Mouse (Mus musculus) left cerebral cortex, postnatal 36 days (tissue): Measurements from ENCODE around the gene Ctbp1. TPM values are rescaled to one million over a fixed set of nuclear protein-coding genes. Genes with fewer than 3 reads are reported as not detected.

ENCODE experiments used
- DNase-seq, 2 experiments: peaks; one replicate each; pipeline ENCODE4 v3.0.0; 2021 to 2022; ENCODE audit warnings: low spot score in 2 of 2, mixed read lengths in 1 of 2
- intact Hi-C: fragments of 180-260 bp; cut with DNase I; formaldehyde crosslinking; loops from one replicate; pipeline ENCODE4 v1.15.1; 2025
- total RNA-seq, 2 experiments: library from RNA; stranded (reverse); gene quantifications; 2 replicates each; pipeline ENCODE4 v1.2.3; 2021

Gene Ctbp1
- total RNA-seq, 2 experiments from 2014 or later = 298 to 335 TPM

DNA sequence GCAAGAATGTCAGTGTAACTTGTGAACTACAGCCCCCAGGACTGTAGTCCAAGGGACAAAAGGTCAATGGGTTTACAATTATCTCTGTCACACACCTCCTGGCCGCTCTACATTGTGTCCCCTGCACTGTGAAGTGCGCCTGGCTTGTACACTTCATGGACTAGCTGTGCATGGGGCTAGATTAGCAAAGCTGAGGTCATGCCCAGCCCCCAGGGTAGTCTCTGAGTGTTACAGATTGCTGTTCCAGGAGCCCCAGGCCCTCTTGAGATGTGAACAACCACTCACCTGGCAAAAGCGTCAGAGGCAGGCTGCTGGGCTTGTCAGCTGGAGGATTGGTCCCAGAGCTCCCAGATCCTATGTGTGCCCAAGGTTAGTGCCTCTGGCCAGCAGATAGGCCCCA lies 57.1 kb downstream of the Ctbp1 start:
- intact Hi-C loops = no loop called here
- no peak for DNase-seq

DNA sequence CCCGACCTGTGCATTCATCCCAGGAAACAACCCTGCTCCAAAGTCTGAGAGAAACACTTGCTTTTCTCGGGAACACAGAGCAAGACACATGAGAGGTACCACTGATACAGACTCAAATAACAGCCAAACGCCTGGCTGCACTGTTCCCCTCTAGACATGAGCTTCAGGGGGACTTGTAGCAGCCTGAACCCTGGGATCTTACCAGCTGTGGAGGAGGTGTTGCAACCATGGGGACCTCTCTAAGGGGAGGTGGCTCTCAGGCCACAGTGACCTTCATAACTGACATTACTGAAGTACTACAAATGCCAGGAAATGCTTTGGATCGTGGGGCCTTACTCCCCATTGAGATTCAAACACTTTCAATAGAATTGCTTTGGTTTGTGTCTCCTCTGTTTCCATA lies 60.1 kb downstream of the Ctbp1 start:
- DNase-seq = no peak
- intact Hi-C loops = no loop called here

- DNase-seq = no peak
- intact Hi-C loops = no loop called here
These were observed 63.5 kb downstream of the Ctbp1 start for GRCm38 (mm10) chr5:33211254-33211653.

DNA sequence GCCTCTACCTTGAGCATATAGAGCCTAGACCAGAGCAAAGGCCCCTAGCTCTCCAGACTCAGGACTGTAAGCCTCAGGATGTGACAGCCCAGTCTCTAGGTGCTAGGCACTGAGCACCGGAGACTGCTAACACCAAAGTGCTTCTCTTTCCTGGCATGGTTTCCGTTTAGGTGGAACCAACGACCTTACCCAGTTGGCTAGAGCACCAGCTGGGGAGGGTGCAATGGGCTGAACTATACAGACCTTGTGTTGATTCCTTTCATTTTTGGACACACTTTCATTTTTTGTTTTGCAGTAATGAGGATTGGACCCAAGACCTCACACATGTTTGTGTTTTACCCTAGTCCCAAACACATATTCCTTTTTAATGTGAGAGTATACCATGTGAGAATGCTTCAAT lies 64.3 kb downstream of the Ctbp1 start:
- no peak for DNase-seq
- intact Hi-C loops = no loop called here

DNA sequence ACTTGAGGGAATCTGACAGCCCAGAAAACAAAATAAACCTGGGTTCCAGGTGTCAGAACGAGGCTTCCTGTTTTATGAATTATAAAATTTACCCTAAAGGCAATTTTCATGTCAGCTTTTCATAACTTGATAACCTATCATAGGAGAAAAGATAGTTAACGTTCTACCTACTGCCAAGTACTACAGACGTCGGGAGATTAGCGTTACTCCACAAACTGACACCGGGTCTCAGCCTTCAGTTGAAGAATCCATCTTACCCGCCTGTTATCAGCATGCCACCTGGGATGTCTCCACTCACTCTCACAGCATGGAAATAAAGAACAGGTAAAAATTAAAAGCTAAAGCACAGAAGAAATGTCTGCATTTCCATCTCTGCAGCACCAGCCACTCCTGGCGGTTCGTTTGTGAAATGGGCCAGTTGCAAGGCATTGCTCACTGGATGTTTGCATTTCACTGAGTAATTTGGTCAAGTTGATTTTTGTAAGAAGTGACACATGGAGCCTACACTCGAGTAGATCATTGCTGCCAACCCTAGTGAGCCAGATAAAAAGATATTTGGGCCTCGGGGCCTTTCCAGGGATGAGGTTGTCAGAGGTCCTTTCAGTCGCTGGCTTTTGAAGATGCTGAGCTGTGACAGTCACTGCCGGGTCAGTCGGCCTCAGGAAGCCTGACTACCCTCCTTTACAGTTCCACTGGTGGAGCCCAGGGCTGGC lies 66.1 kb downstream of the Ctbp1 start:
- intact Hi-C loops = no loop called here
- no peak for DNase-seq

DNA sequence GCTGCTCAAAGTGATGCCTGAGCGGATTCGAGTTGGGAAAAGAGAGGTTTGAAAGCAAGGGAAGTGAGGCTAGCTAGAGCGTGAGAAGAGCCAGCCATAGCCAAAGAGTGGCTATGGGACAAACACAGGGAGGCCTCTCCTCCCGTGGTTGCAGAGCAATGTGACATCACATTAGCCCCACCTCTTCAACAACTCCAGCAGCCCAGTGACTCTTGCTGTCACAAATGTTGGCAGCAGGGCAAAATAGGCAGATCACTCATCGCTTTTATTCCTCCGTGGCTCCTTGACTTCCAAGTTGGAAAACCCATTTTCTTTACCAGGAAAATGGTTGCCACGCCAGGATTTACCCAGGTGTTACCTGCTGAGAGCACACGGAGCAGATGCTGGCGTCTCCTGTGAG lies 67.7 kb downstream of the Ctbp1 start:
- no peak for DNase-seq
- intact Hi-C loops = no loop called here

DNA sequence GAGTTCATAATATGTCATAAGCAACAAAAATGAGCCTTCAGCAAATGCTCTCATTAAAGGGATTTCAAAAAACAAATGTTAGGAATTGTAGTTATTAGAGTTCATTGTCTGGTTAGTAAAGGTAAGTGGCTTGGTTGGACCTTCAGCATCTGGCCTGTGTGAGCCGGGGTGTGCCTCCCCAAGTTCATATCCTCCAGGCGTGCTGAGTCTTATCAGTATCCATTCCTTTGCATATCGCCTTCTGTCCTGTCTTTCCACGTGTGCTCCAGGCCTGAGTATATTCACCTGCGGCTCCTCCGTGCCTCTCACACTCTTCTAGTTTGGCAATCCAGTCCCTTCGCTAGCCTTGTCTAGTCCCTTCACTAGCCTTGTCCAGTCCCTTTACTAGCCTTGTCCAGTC lies 68.5 kb downstream of the Ctbp1 start:
- intact Hi-C loops = no loop called here
- DNase-seq = no peak

- DNase-seq = no peak
- intact Hi-C loops = loop anchor here (5.0 kb wide), 1 partner anchor 168 kb away; no protein-coding TSS in a partner anchor
These were observed 70.5 kb downstream of the Ctbp1 start for GRCm38 (mm10) chr5:33204284-33204683.

DNA sequence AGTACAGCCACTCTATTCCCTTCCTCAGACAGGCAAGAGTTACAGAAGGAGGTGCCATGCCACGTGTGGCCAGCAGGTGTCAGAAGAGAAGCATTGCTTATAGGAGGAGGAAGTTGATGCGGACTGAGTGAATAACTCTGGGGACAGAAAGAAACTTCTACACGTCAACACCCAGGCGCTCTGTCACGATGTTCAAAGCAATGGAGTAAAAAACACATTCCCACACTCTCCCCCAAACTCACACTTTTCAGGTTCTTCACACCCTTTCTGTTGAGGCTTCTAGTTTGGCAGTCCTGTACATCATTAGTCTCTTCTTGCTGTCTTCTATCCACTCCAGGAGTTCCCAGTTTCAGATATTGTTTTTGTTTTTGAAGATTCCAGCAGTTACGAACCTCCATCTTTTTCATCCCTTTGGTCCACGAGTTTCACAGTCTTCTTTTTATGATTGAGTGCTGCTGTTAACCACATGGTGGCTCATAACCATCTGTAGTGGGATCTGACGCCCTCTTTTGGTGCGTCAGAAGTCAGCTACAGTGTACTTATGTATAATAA lies 71.0 kb downstream of the Ctbp1 start:
- intact Hi-C loops = loop anchor here (1.0 to 5.0 kb wide), 3 partner anchors 44 to 169 kb away; no protein-coding TSS in a partner anchor
- peak; percentile 65 to 76 for DNase-seq

DNA sequence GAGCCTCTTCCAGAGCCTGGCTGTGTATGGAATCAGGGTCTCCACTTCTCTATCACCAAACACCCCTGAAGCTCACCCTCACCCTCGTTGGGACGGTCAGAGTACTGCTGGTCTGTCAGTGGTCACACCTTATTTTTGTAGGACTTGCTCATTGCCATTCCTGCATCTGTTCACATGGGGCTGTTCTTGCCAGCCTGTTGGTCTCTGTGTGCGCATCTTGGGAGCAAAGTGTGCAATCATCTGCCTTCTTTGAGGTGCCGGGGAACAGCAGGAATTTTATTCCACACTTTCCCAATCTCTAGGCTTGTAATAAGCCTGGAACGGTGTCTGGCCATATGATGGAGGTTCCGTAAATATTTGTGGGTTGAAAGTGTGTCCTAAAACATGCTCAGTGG lies 71.6 kb downstream of the Ctbp1 start:
- no peak for DNase-seq
- intact Hi-C loops = loop anchor here (1.0 to 5.0 kb wide), 3 partner anchors 44 to 169 kb away; no protein-coding TSS in a partner anchor

DNA sequence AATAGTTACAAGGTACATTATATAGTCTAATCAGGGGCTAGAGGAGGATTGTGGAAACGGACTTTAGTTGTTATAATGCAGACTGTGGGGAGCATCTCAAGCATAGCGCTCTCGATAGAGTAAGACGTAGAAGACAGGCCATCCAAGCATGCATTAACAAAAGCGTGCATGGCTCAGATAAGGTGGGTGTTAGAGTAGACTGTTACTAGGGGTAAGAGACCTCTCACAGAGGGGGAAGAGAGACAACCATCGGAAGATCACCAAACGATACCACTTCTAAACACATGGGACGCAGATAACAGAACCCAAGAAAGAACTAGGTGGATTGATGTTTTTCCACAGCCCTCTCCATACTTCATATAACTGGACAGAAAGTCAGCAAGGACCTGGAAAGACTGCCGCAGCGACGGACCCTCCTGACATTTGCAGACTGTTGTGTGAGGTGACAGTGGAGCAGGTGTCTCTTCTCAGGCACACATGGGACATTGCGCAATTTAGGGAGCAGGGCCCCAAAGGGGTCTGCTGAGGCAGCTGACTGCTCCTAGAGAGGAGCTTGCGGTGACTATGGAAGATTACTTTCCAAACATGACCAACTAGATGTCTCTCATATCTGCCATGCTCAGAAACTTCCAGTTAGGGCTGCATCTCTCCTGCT lies 72.2 kb downstream of the Ctbp1 start:
- DNase-seq = no peak
- intact Hi-C loops = loop anchor here (1.0 to 5.0 kb wide), 3 partner anchors 45 to 170 kb away; no protein-coding TSS in a partner anchor

DNA sequence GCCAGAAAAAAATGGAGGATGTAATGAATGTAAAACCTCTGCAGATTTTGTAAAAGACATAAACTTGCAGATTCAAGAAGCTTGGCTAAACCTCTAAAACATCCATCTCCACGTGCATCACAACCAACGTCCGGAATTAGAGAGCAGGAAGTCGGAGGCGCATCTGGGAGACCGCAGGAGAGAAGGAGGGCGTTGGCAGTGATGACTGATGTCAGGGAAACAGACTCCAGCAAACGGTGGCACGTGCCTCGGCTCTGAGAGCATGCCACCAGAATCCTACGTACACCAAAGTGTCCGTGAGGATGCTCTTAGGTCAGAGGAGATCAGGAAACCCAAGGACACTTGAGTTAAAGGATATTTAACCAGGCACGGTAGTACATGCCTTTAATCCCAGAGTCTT lies 73.1 kb downstream of the Ctbp1 start:
- DNase-seq = no peak
- intact Hi-C loops = loop anchor here (2.0 to 5.0 kb wide), 2 partner anchors 69 to 171 kb away; no protein-coding TSS in a partner anchor

DNA sequence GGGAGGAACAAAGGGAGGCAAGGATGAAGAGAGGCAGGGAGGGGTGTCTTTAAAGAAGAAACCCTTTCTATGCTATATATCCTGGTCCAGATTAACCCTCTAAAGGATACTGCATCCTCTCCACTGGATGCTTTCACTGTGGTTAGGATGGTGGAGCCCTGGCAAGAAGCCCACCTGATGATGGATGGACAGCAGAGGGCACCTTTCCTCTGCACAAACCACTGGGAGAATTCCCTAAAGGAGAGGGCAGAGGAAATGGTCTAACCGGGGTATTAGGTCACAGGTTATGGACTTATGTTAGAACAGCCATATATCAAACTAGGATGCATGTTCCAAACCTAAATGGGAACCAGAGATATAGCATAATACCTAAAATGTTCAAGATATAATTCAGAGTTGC lies 74.7 kb downstream of the Ctbp1 start:
- intact Hi-C loops = loop anchor here (5.0 kb wide), 1 partner anchor 172 kb away; no protein-coding TSS in a partner anchor
- no peak for DNase-seq

Other genes starting within 250 kb of the Ctbp1 start
- gene Slc5a1, start 170.8 kb downstream of the Ctbp1 start, total RNA-seq = not detected
- under 1 TPM in 1 of 2 experiments, not detected in 1; 0.18 TPM for gene Spon2, start 56.5 kb downstream of the Ctbp1 start, total RNA-seq
- gene Maea, start 60.5 kb upstream of the Ctbp1 start, total RNA-seq = 10 to 100 TPM; 91.2 to 97.2 TPM
- 1 to 10 TPM; 5.6 to 7.2 TPM for gene Uvssa, start 103.6 kb upstream of the Ctbp1 start, total RNA-seq
- gene Nkx1-1, start 159.0 kb upstream of the Ctbp1 start, total RNA-seq = not detected